Mouse (Mus musculus): ENCODE results near the gene Mkrn2.
A peak's percentile ranks its signal among the peaks of the same experiment; 100 is the strongest.
"Not testable (repeated sequence)": the region's sequence is repeated elsewhere in the genome, so short reads cannot be mapped to it uniquely, and the experiment has no call there.

Mkrn2 gene

GRCm38 (mm10) chr6:115607429-115607828 lies 5.7 kb downstream of the Mkrn2 start:
- DNase-seq (ENCODE audit: low spot score): no peak

DNA sequence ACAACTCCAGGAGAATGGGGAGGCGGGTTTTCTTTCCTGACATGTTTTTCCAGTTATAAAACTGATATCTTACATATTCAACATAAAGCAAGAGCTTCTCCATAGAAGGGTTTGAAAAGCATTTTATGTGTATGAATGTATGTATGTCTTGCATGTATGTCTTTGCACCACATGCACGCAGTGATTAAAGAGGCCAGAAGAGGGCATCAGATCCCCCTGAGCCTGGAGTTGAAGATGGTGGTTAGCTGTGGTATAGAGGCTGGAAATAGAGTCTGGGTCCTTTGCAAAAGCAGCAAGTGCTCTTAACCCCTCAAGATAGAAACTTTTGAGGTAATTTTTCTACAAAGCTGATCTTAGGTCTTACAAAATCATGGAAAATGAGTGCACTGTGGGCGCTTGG lies 7.4 kb downstream of the Mkrn2 start:
- DNase-seq (ENCODE audit: low spot score): no peak

- DNase-seq (ENCODE audit: low spot score): no peak
These were observed 8.6 kb downstream of the Mkrn2 start for GRCm38 (mm10) chr6:115610301-115610700.

DNA sequence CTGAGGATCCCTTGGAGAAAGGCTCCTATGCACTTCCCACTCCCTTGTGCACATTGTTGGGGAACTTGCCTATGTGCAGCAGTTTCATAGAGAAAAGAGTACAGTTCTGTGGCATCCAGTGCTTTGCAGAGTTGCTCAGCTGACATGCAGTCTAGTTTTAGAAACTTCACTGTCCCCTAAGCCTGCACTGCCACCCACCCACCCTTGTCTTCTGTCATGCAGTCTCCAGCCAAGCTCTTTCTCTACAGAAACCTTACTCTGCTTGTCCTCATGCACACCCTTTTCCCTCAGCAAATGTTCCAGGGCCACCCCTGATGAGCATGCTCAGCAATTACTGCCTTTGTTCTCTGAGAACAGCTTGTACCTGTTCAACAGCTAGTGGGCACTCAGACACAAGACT lies 12.1 kb downstream of the Mkrn2 start:
- no peak for DNase-seq (ENCODE audit: low spot score)

GRCm38 (mm10) chr6:115615983-115616382 lies 14.3 kb downstream of the Mkrn2 start:
- no peak for DNase-seq (ENCODE audit: low spot score)

DNA sequence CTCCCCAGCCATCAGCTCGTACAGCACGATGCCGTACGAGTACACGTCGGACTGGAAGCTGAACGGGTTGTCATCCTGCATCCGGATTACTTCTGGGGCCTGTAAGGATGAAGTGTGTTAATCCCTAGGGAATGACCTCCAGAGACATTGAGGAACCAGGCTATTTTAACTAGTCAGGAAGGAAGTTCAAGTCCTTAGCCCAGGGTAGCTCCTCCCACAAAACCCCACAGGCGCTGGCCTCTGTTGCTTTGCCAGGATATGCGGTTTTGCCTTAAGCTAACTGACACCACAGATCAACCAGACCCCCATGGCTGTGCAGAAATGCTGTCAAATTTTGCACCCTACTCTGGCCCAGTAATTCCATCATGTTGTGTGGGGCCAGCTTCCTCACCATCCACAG lies 18.1 kb downstream of the Mkrn2 start:
- DNase-seq (ENCODE audit: low spot score): no peak

GRCm38 (mm10) chr6:115620942-115621341 lies 19.2 kb downstream of the Mkrn2 start:
- DNase-seq (ENCODE audit: low spot score): no peak

DNA sequence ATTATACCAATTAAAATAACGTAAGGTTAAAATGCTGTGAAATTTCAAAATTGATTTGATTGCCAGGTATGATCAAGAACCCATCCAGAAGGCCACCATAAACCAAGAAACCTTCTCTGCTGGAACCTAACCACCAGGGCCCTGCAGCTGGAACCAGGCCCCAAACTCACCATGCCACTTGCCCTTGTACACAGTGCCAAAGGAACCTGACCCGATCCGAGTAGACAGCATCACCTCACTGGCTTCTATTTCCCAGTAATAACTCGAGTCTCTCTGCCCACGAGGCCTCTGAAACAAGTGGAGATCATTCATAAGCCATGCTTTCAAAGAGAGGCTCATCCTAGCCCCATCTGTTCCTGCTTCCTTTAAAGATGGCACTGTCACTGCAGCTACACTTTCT lies 24.4 kb downstream of the Mkrn2 start:
- DNase-seq (ENCODE audit: low spot score): no peak

GRCm38 (mm10) chr6:115631056-115631795 lies 29.5 kb downstream of the Mkrn2 start:
- no peak for DNase-seq (ENCODE audit: low spot score)

DNA sequence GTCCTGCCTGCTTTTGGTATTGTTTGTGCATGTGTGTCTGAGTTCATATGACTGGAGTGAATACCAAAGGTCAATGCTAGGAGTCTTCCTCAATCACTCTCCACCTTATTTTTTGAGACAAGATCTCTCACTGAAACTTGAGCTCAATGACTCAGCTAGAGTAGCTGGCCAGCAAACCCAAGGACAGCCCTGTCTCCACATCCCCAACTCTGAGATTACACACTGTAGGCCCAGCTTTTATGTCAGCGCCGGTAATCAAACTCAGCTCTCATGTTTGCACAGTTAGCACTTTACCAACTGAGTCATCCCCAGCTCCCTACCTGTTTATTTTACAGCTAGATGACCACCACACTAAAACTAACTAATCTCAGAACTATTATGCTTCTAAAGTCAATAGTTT lies 32.3 kb downstream of the Mkrn2 start:
- DNase-seq (ENCODE audit: low spot score): no peak

DNA sequence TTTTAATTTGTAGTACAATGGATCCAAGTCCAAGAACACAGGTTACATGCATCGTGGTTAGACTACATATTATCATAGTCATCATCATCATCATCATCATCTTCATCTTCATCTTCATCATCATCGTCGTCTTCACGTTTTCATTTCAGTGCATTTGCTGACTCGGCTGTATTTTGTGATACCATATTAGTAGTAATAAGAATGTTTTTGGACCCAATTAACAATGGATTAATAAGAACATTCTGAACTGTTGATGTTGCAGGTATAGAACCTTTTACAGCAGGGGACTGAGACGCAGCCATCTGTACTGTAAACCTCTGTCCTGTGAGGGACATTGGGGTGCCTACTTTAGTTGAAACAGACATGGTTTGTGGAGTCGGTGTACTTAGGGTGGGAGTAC lies 36.5 kb downstream of the Mkrn2 start:
- not testable (repeated sequence) for DNase-seq (ENCODE audit: low spot score)

DNA sequence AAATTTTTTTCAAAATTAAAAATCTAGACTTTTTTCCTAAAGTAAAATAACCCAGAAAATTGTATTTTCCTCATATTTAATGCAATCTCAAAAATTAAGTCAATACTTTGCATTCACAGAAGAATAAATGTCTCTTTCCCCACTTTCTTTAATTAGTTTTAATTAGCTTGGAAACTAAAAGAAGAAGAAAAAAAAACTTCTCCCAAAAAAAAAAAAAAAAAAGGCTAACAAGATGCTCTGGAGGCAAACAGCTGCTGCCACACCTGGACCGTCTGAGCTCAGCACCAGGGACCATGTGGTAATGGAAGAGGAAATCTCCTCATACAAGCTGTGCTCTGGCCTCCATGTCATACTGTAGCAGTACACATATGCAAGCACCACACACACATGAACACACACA lies 41.6 kb downstream of the Mkrn2 start:
- DNase-seq (ENCODE audit: low spot score): no peak

DNA sequence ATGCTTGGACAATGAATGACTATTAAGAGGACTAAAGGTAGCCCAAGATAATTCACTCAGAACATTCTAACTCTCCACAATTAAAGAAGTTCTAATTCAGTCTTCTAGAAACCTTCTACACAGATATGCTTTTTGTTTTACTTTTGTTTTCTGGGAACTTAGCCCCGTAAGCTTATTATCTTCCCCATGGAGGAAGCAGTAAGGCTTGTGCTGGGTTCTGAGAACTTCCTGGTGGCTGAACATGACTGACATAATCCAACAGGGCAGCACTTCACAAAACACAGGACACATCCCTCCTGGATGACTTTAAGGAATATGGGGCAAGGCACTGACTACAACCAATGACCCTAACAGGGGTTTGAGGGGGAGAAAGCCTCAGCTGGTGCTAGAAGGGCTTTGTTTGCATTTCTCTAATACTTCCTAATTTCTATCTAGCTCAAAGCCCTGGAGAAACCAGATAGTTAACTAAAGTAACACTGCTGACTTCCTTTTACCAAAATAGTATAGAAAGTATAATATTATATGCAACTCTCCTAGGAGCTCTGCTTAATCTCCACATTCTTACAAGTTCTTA lies 48.2 kb downstream of the Mkrn2 start:
- no peak for DNase-seq (ENCODE audit: low spot score)

- DNase-seq (ENCODE audit: low spot score): peak; percentile 9
These were observed 49.0 kb downstream of the Mkrn2 start for GRCm38 (mm10) chr6:115650476-115651427.

GRCm38 (mm10) chr6:115651719-115652118 lies 50.0 kb downstream of the Mkrn2 start:
- no peak for DNase-seq (ENCODE audit: low spot score)

DNA sequence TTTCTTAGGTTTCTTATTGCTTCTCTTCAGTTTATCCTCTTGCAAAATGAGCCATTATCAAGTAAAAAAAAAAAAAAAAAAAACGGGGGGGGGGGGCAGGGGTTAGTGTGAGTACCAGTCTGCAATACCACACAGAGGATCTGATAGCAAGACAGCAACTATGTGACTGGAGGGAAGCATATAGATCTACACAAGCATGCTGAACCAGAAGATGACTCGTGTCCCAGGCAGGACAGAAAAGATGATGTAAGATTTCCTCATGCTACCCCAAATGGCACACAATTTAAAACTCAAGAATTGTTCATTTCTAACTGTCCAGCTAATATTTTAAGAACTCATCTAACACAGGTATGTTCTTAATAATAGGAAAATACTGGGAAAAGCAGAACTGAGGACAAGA lies 52.2 kb downstream of the Mkrn2 start:
- DNase-seq (ENCODE audit: low spot score): no peak

GRCm38 (mm10) chr6:115658802-115659201 lies 57.1 kb downstream of the Mkrn2 start:
- DNase-seq (ENCODE audit: low spot score): no peak

DNA sequence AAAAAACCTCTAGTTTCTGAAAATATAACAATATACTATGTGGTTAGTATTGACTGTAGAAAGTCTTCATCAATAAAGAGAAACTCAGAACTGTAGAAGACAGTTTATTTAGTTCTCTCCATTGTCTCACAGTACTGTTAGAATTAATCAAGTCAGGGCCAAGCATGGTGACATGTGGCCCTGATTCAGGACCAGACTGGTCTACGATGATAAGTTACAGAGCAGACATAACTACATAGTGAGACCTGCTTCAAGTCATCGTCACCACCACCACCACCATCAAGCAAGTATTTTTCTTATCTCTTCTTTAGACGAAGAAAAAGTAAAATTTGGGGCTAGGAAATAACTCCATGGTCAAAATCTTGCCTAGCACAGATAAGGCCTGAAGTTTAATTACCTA lies 62.6 kb downstream of the Mkrn2 start:
- DNase-seq (ENCODE audit: low spot score): no peak

- DNase-seq (ENCODE audit: low spot score): peak; percentile 17
These were observed 64.9 kb downstream of the Mkrn2 start for GRCm38 (mm10) chr6:115666641-115667040.

All from urinary bladder, postnatal 14 days (tissue).